Mouse (Mus musculus): Measurements from ENCODE around the gene 2900011O08Rik.

DNA sequence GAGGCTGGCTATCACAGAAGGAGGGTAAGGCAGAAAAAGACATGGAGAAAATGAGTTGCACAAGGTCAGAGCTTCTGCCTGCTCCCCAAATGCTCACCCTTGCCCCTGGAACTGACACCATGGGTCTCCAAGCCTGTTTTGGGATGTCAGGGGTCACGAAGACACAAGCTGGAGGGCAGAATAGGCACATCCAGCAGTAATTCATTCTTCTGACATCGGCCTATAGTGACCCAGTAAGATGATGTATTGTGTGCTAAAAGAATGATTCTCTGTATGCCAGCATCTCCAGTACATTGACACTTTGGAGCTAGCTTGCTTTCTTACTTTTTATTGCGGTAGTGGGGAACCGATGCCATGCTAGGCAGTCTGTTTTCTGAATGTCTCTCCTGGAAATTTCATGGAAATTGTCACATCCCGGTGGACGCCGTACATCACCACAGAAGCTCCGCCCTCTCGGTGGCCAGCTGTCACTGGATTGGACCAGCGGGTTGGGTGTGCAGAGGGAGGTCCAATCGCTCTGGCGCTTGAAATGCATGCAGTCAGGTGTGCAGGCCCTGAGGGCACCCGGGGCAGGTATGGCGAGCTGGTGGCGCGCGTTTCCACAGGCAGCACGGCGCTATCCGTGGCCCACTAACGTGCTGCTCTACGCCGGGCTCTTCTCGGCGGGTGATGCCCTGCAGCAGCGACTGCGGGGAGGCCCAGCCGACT lies 46.1 kb upstream of the 2900011O08Rik start:
- TF ChIP-seq CTCF (IDR thresholded peaks at IDR 0.05; ENCODE audit: borderline replicate concordance, control insufficient read depth, extremely low read depth, insufficient read depth, low read length, poor library complexity) (no peak), POLR2A (IDR thresholded peaks at IDR 0.05; ENCODE audit: control insufficient read depth, extremely low read depth, insufficient read depth, low read length, poor library complexity) (no peak)
